Mouse (Mus musculus) lung, postnatal 0 days (tissue): ENCODE results near the gene Slc22a23. TPM values are rescaled to one million over a fixed set of nuclear protein-coding genes. Genes with fewer than 3 reads are reported as not detected.
A peak's percentile ranks its signal among the peaks of the same experiment; 100 is the strongest.

Source experiments
- ATAC-seq: fragments of 200-750 bp; cut with Nextera tagmentation; 2 replicates; pipeline ENCODE4 v1.8.0; 2017; ENCODE audit warnings: moderate library complexity
- DNase-seq: peaks from one replicate; pipeline ENCODE4 v3.0.0-alpha.2; 2016; ENCODE audit warnings: low spot score
- H3K27ac ChIP-seq: fragments of 300-500 bp; sonication (generic); 2 replicates; pipeline ENCODE4 v1.5.1; 2014; ENCODE audit warnings: antibody characterized with exemption, mild to moderate bottlenecking, low read length, mixed read lengths
- H3K27me3 ChIP-seq: fragments of 300-500 bp; sonication (generic); replicated peaks from 2 replicates; pipeline ENCODE4 v1.6.1; 2014; ENCODE audit warnings: low read length, mixed read lengths; ENCODE audit not compliant: insufficient read depth
- H3K36me3 ChIP-seq: fragments of 300-500 bp; sonication (generic); 2 replicates; pipeline ENCODE4 v1.6.1; 2014; ENCODE audit warnings: low read length, mixed read lengths; ENCODE audit not compliant: insufficient read depth
- H3K4me1 ChIP-seq: fragments of 300-500 bp; sonication (generic); 2 replicates; pipeline ENCODE4 v1.6.1; 2014; ENCODE audit warnings: antibody characterized with exemption, low read depth, low read length, mixed read lengths; ENCODE audit not compliant: insufficient read depth
- H3K4me2 ChIP-seq: fragments of 300-500 bp; sonication (generic); replicated peaks from 2 replicates; pipeline ENCODE4 v1.6.1; 2014; ENCODE audit warnings: low read depth, mild to moderate bottlenecking, low read length, moderate library complexity, mixed read lengths
- H3K4me3 ChIP-seq: fragments of 300-500 bp; sonication (generic); 2 replicates; pipeline ENCODE4 v1.5.1; 2014; ENCODE audit warnings: low read depth, low read length
- H3K9ac ChIP-seq: fragments of 300-500 bp; sonication (generic); replicated peaks from 2 replicates; pipeline ENCODE4 v1.6.1; 2014; ENCODE audit warnings: low read depth, mild to moderate bottlenecking
- H3K9me3 ChIP-seq: fragments of 300-500 bp; sonication (generic); 2 replicates; pipeline ENCODE4 v1.6.1; 2016; ENCODE audit warnings: low read length, mixed read lengths
- CTCF ChIP-seq: IDR thresholded peaks from 2 replicates; pipeline ENCODE4 v1.5.1; 2016; ENCODE audit warnings: antibody characterized with exemption, mild to moderate bottlenecking
- EP300 ChIP-seq: IDR thresholded peaks from 2 replicates; pipeline ENCODE4 v1.6.1; 2016; ENCODE audit warnings: antibody characterized with exemption, mild to moderate bottlenecking, control low read depth
- WGBS: fragments of 180-500 bp; shearing (Covaris S2); extraction: QIAGEN DNeasy Blood & Tissue Kit; methylation state at CpG from one replicate; pipeline ENCODE4 v1.1.7; 2014; 5-methylcytosine and 5-hydroxymethylcytosine counted together
- polyA plus RNA-seq: library from polyadenylated mRNA; unstranded; fragments of >200 nt; fragmentation: Nextera tagmentation; extraction: Ambion mirVana; gene quantifications from 2 replicates; pipeline ENCODE4 v1.2.1, GENCODE M21; 2015

The Slc22a23 gene
- polyA plus RNA-seq, 1 experiment from 2014 or later: 8.1 TPM

DNA sequence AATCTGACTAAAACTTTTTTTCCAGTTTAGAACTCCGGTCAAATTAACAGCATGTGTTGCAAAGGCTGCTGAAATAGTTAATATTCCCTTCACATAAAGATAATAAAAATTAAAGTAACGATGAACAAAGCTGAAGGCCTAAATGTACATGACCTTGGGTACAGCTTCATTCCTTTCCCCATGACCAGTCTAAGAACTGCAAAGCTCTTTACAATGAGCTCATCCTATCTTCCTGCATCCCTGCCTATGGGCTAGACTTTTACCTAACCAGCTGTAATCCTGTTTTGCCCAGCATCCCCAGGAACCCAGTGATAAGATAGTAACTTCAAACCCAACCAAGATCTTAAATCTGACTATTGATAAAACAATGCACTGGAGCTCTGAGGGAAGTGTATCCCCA lies 56.9 kb downstream of the Slc22a23 start:
- TF ChIP-seq EP300 (no peak), CTCF (no peak)
- WGBS: 60% methylated on average over 2 of the region's 2 CpGs
- no peak overlapping the region for H3K4me3 ChIP-seq
- DNase-seq: no peak
- H3K27me3 ChIP-seq: no peaks in the 10 kb centered on the region
- no peaks in the 10 kb centered on the region; the same call in 1 of the 2 replicates for H3K4me1 ChIP-seq
- H3K9ac ChIP-seq: no peak overlapping the region
- H3K9me3 ChIP-seq: no peaks in the 10 kb centered on the region
- ATAC-seq: no peak
- no peak overlapping the region for H3K27ac ChIP-seq
- H3K4me2 ChIP-seq: no peak overlapping the region
- no peaks in the 10 kb centered on the region for H3K36me3 ChIP-seq

DNA sequence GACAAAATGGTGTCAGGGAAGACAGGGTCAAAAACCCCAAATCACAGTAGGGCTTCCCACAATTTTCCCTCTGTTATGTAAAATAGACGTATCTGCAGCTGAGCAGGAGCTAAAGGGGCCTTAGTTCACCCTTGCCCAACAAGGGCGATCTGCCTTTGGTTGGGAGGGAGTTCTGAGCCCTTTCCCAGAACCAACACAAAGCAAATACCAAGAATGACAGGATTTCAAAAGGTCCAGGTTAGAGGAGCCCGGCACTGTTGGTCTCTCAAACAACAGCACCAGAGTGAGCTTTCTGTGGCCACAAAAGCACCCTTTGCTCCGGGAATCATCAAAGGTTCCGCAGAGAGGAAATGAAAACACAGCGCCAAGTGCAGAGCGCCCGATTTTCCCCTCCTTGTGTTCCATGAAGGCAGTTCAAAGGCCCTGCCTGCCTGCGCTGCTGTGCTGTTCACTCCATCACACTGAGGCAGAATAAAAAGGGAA lies 57.3 kb downstream of the Slc22a23 start:
- ATAC-seq (no peak), DNase-seq (no peak)
- Histone ChIP-seq H3K4me3 (no peak overlapping the region), H3K4me1 (no peaks in the 10 kb centered on the region; the same call in 1 of the 2 replicates), H3K4me2 (no peak overlapping the region), H3K9me3 (no peaks in the 10 kb centered on the region), H3K27ac (no peak overlapping the region), H3K36me3 (no peaks in the 10 kb centered on the region), H3K9ac (no peak overlapping the region), H3K27me3 (no peaks in the 10 kb centered on the region)
- WGBS: 23% methylated on average over 9 of the region's 9 CpGs
- TF ChIP-seq EP300: no peak
- TF ChIP-seq CTCF: no peak

GRCm38 (mm10) chr13:34281360-34281759 lies 63.6 kb downstream of the Slc22a23 start:
- Histone ChIP-seq H3K27me3 (no peaks in the 10 kb centered on the region), H3K4me3 (no peak overlapping the region), H3K27ac (no peak overlapping the region), H3K36me3 (no peaks in the 10 kb centered on the region), H3K9me3 (no peaks in the 10 kb centered on the region), H3K4me1 (0 out of 2 replicates have a peak, but pooled peaks cover 5% of the 10 kb centered on the region), H3K9ac (no peak overlapping the region), H3K4me2 (no peak overlapping the region)
- no peak for DNase-seq
- ATAC-seq: no peak
- TF ChIP-seq CTCF (no peak), EP300 (no peak)
- WGBS: 86% methylated on average over 6 of the region's 6 CpGs

DNA sequence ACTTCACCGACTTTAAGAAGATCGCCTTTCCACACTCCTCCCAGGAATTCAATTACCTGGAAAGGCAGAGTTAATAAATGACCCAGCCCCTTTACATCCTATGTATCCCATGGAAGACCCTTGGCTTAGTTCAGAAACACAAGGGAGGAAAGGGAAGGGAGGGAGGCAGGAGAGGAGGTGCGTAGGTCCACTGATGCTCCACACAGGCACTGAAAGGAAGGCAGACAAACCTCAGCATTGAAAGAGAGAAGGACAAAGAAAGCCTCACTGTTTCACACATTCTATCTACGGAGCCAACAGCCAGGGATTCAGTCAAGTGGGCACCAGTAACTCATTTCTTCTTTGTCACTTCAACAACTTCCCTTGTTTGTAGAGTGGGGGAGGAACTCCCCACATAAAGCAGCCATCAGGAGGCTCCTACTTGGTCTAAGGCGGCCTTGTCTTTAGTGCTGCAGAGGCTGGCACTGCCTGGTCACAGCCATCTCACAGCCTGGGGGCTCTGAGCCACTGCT lies 66.2 kb downstream of the Slc22a23 start:
- 54% methylated on average over 5 of the region's 5 CpGs for WGBS
- Histone ChIP-seq H3K4me3 (no peak overlapping the region), H3K36me3 (no peaks in the 10 kb centered on the region), H3K9ac (no peak overlapping the region), H3K9me3 (no peaks in the 10 kb centered on the region), H3K4me1 (0 out of 2 replicates have a peak, but pooled peaks cover 5% of the 10 kb centered on the region), H3K4me2 (no peak overlapping the region), H3K27me3 (no peaks in the 10 kb centered on the region), H3K27ac (no peak overlapping the region)
- ATAC-seq (no peak), DNase-seq (no peak)
- TF ChIP-seq EP300 (no peak), CTCF (no peak)

DNA sequence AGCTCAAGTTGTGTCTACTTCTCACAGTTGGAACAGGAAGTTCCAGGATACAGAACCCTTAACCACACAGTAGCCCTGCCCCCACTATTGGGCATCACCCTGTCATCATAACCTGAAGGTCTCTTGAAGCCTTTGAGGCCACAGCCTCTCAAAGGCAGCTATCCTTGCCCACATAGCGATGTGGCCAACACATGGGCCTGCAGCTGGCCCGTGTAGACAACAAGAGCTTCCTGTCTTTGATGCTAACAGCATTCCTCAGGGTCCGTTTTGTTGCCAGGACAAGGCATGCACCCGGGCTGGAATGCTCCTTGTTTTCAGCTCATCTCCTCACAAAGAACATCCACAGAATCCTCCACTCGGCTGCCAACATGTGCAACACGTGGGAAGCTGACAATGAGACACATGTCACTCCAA lies 66.7 kb downstream of the Slc22a23 start:
- peak; percentile 26; the same call in 1 of the 2 replicates for ATAC-seq
- H3K27me3 ChIP-seq: no peaks in the 10 kb centered on the region
- no peak for DNase-seq
- no peak overlapping the region for H3K4me2 ChIP-seq
- 0 out of 2 replicates have a peak, but pooled peaks cover 5% of the 10 kb centered on the region for H3K4me1 ChIP-seq
- H3K36me3 ChIP-seq: no peaks in the 10 kb centered on the region
- H3K4me3 ChIP-seq: no peak overlapping the region
- no peak overlapping the region for H3K27ac ChIP-seq
- H3K9ac ChIP-seq: no peak overlapping the region
- 23% methylated on average over 6 of the region's 6 CpGs for WGBS
- no peaks in the 10 kb centered on the region for H3K9me3 ChIP-seq
- TF ChIP-seq EP300: no peak
- TF ChIP-seq CTCF: no peak

GRCm38 (mm10) chr13:34277611-34278010 lies 67.4 kb downstream of the Slc22a23 start:
- H3K4me1 ChIP-seq: 0 out of 2 replicates have a peak, but pooled peaks cover 5% of the 10 kb centered on the region
- TF ChIP-seq EP300: no peak
- no peak for TF ChIP-seq CTCF
- H3K27ac ChIP-seq: no peak overlapping the region
- no peak for ATAC-seq
- H3K9me3 ChIP-seq: no peaks in the 10 kb centered on the region
- WGBS: 79% methylated on average over 2 of the region's 2 CpGs
- no peak for DNase-seq
- no peak overlapping the region for H3K9ac ChIP-seq
- H3K4me3 ChIP-seq: no peak overlapping the region
- no peak overlapping the region for H3K4me2 ChIP-seq
- no peaks in the 10 kb centered on the region for H3K36me3 ChIP-seq
- no peaks in the 10 kb centered on the region for H3K27me3 ChIP-seq
